Mouse (Mus musculus): ENCODE measurements around the gene Timm44.
"Not testable (repeated sequence)": the region's sequence is repeated elsewhere in the genome, so short reads cannot be mapped to it uniquely, and the experiment has no call there.

The Timm44 gene

GRCm38 (mm10) chr8:4263105-4263791 is 12.5 kb downstream of the Timm44 start:
- DNase-seq (ENCODE audit: low spot score in 2 of 2) = peak; percentile 40 to 48

GRCm38 (mm10) chr8:4259805-4260170 is 15.9 kb downstream of the Timm44 start:
- no peak for DNase-seq (ENCODE audit: low spot score in 2 of 2)

GRCm38 (mm10) chr8:4259125-4259804 is 16.4 kb downstream of the Timm44 start, which contains the start of gene Ctxn1:
Gene Ctxn1 (minus strand): TSS chr8:4259274.
- peak; percentile 91 to 92 for DNase-seq (ENCODE audit: low spot score in 2 of 2)

GRCm38 (mm10) chr8:4258678-4259077 is 17.0 kb downstream of the Timm44 start:
- peak; percentile 41 to 57 for DNase-seq (ENCODE audit: low spot score in 2 of 2)

GRCm38 (mm10) chr8:4258233-4258632 is 17.5 kb downstream of the Timm44 start:
- DNase-seq (ENCODE audit: low spot score in 2 of 2) = peak; percentile 83 to 86

- DNase-seq (ENCODE audit: low spot score in 2 of 2) = peak in 1 of 2 experiments; percentile 17
Measured at GRCm38 (mm10) chr8:4257350-4257749, 18.4 kb downstream of the Timm44 start.

- DNase-seq (ENCODE audit: low spot score in 2 of 2) = peak; percentile 86 to 89
Measured at GRCm38 (mm10) chr8:4256911-4257310, 18.8 kb downstream of the Timm44 start.

GRCm38 (mm10) chr8:4255471-4255870 is 20.2 kb downstream of the Timm44 start:
- DNase-seq (ENCODE audit: low spot score in 2 of 2) = not testable (repeated sequence)

- DNase-seq (ENCODE audit: low spot score in 2 of 2) = peak; percentile 64 to 74
Measured at GRCm38 (mm10) chr8:4254001-4254400, 21.7 kb downstream of the Timm44 start.

- peak; percentile 96 for DNase-seq (ENCODE audit: low spot score in 2 of 2)
Measured at GRCm38 (mm10) chr8:4252934-4253841, 22.5 kb downstream of the Timm44 start, which contains the start of gene Snapc2. Gene Snapc2 (plus strand): TSS chr8:4253080.

GRCm38 (mm10) chr8:4252116-4252760 is 23.5 kb downstream of the Timm44 start:
- no peak for DNase-seq (ENCODE audit: low spot score in 2 of 2)

GRCm38 (mm10) chr8:4250306-4250970 is 25.3 kb downstream of the Timm44 start:
- DNase-seq (ENCODE audit: low spot score in 2 of 2) = peak; percentile 87 to 88

GRCm38 (mm10) chr8:4249213-4249612 is 26.5 kb downstream of the Timm44 start:
- DNase-seq (ENCODE audit: low spot score in 2 of 2) = no peak

GRCm38 (mm10) chr8:4247951-4248540 is 27.7 kb downstream of the Timm44 start, which contains the start of gene Tgfbr3l:
Gene Tgfbr3l (plus strand): TSS chr8:4248214.
- no peak for DNase-seq (ENCODE audit: low spot score in 2 of 2)

GRCm38 (mm10) chr8:4247241-4247640 is 28.5 kb downstream of the Timm44 start:
- no peak for DNase-seq (ENCODE audit: low spot score in 2 of 2)

- no peak for DNase-seq (ENCODE audit: low spot score in 2 of 2)
Measured at GRCm38 (mm10) chr8:4245737-4246136, 30.0 kb downstream of the Timm44 start.

GRCm38 (mm10) chr8:4245061-4245460 is 30.7 kb downstream of the Timm44 start:
- DNase-seq (ENCODE audit: low spot score in 2 of 2) = no peak

- DNase-seq (ENCODE audit: low spot score in 2 of 2) = no peak
Measured at GRCm38 (mm10) chr8:4239193-4239890, 36.4 kb downstream of the Timm44 start.

- peak; percentile 100 for DNase-seq (ENCODE audit: low spot score in 2 of 2)
Measured at GRCm38 (mm10) chr8:4238434-4239192, 37.1 kb downstream of the Timm44 start, which contains the start of the genes Map2k7 and Gm49320. Gene Map2k7 (plus strand): TSS chr8:4238740. Gene Gm49320 (plus strand): TSS chr8:4238865.

Data from right cerebral cortex, adult 2 months (tissue).